Mouse (Mus musculus) lung, postnatal 0 days (tissue): ENCODE results near the gene Stom. TPM values are rescaled to one million over a fixed set of nuclear protein-coding genes. Genes with fewer than 3 reads are reported as not detected.

ENCODE experiments used
- ATAC-seq: fragments of 200-750 bp; cut with Nextera tagmentation; 2 replicates; pipeline ENCODE4 v1.8.0; 2017; ENCODE audit warnings: moderate library complexity
- DNase-seq: peaks from one replicate; pipeline ENCODE4 v3.0.0-alpha.2; 2016; ENCODE audit warnings: low spot score
- H3K27ac ChIP-seq: fragments of 300-500 bp; sonication (generic); 2 replicates; pipeline ENCODE4 v1.5.1; 2014; ENCODE audit warnings: antibody characterized with exemption, mild to moderate bottlenecking, low read length, mixed read lengths
- H3K27me3 ChIP-seq: fragments of 300-500 bp; sonication (generic); replicated peaks from 2 replicates; pipeline ENCODE4 v1.6.1; 2014; ENCODE audit warnings: low read length, mixed read lengths; ENCODE audit not compliant: insufficient read depth
- H3K36me3 ChIP-seq: fragments of 300-500 bp; sonication (generic); 2 replicates; pipeline ENCODE4 v1.6.1; 2014; ENCODE audit warnings: low read length, mixed read lengths; ENCODE audit not compliant: insufficient read depth
- H3K4me1 ChIP-seq: fragments of 300-500 bp; sonication (generic); 2 replicates; pipeline ENCODE4 v1.6.1; 2014; ENCODE audit warnings: antibody characterized with exemption, low read depth, low read length, mixed read lengths; ENCODE audit not compliant: insufficient read depth
- H3K4me2 ChIP-seq: fragments of 300-500 bp; sonication (generic); replicated peaks from 2 replicates; pipeline ENCODE4 v1.6.1; 2014; ENCODE audit warnings: low read depth, mild to moderate bottlenecking, low read length, moderate library complexity, mixed read lengths
- H3K4me3 ChIP-seq: fragments of 300-500 bp; sonication (generic); 2 replicates; pipeline ENCODE4 v1.5.1; 2014; ENCODE audit warnings: low read depth, low read length
- H3K9ac ChIP-seq: fragments of 300-500 bp; sonication (generic); replicated peaks from 2 replicates; pipeline ENCODE4 v1.6.1; 2014; ENCODE audit warnings: low read depth, mild to moderate bottlenecking
- H3K9me3 ChIP-seq: fragments of 300-500 bp; sonication (generic); 2 replicates; pipeline ENCODE4 v1.6.1; 2016; ENCODE audit warnings: low read length, mixed read lengths
- CTCF ChIP-seq: IDR thresholded peaks from 2 replicates; pipeline ENCODE4 v1.5.1; 2016; ENCODE audit warnings: antibody characterized with exemption, mild to moderate bottlenecking
- EP300 ChIP-seq: IDR thresholded peaks from 2 replicates; pipeline ENCODE4 v1.6.1; 2016; ENCODE audit warnings: antibody characterized with exemption, mild to moderate bottlenecking, control low read depth
- WGBS: fragments of 180-500 bp; shearing (Covaris S2); extraction: QIAGEN DNeasy Blood & Tissue Kit; methylation state at CpG from one replicate; pipeline ENCODE4 v1.1.7; 2014; 5-methylcytosine and 5-hydroxymethylcytosine counted together
- polyA plus RNA-seq: library from polyadenylated mRNA; unstranded; fragments of >200 nt; fragmentation: Nextera tagmentation; extraction: Ambion mirVana; gene quantifications from 2 replicates; pipeline ENCODE4 v1.2.1, GENCODE M21; 2015

Stom gene
- polyA plus RNA-seq, 1 experiment from 2014 or later: 86.2 TPM

DNA sequence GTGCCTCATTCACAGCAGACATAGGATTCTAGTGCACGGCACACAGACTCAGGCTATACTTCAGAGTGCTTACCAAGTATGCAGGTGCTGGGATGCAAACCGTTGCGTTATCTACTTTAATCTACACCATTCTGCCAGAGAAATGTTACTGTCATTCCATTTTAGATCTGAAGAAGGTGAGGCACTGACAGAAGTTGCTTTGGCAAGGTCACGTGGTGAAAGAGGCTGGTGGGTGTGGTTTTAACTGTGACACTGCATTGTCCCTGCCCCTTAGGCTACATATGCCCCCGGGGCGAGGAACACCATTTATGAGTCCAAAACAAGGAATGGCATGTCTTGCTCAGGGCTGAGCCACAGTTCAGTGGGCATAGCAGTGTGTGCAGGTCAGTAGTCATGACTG lies 63.9 kb downstream of the Stom start:
- H3K9me3 ChIP-seq: no peaks in the 10 kb centered on the region
- no peaks in the 10 kb centered on the region for H3K36me3 ChIP-seq
- H3K4me2 ChIP-seq: no peak overlapping the region
- peak overlapping the region; percentile 82 for H3K27ac ChIP-seq
- H3K9ac ChIP-seq: no peak overlapping the region
- H3K4me3 ChIP-seq: no peak overlapping the region
- no peak for ATAC-seq
- H3K27me3 ChIP-seq: no peaks in the 10 kb centered on the region
- peaks cover 33% of the 10 kb centered on the region; the same call in 1 of the 2 replicates for H3K4me1 ChIP-seq
- DNase-seq: no peak
- TF ChIP-seq EP300: no peak
- no peak for TF ChIP-seq CTCF
- whole genome bisulfite sequencing: 79% methylated on average over 6 of the region's 6 CpGs

DNA sequence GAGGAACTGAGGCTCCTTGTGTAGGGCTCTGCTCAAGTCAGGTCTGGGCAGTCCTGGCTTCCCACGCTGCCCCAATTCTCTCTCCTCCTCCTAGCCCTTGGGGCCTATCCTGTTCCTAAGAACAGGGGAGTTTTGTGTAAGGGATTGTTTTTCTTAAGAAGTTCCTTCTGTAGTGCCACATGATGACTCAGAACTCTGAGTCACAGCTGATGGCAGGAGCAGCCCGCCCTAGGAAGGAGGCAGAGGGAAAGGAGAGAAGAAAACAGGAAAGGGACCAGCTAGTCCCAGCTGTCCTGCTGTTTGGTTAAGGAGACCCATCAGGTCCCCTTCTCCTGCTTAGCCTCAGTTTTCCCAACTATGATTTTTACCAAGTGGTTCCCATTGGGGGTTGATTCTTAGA lies 65.0 kb downstream of the Stom start:
- H3K36me3 ChIP-seq: no peaks in the 10 kb centered on the region
- DNase-seq: peak; percentile 95
- WGBS: 9% methylated on average over 2 of the region's 2 CpGs
- H3K27ac ChIP-seq: peak overlapping the region; percentile 81
- peaks cover 30% of the 10 kb centered on the region; the same call in 1 of the 2 replicates for H3K4me1 ChIP-seq
- no peak overlapping the region for H3K9ac ChIP-seq
- ATAC-seq: peak; percentile 36
- TF ChIP-seq EP300: peak; percentile 76
- no peak for TF ChIP-seq CTCF
- H3K4me2 ChIP-seq: no peak overlapping the region
- H3K4me3 ChIP-seq: no peak overlapping the region
- H3K9me3 ChIP-seq: no peaks in the 10 kb centered on the region
- H3K27me3 ChIP-seq: no peaks in the 10 kb centered on the region

DNA sequence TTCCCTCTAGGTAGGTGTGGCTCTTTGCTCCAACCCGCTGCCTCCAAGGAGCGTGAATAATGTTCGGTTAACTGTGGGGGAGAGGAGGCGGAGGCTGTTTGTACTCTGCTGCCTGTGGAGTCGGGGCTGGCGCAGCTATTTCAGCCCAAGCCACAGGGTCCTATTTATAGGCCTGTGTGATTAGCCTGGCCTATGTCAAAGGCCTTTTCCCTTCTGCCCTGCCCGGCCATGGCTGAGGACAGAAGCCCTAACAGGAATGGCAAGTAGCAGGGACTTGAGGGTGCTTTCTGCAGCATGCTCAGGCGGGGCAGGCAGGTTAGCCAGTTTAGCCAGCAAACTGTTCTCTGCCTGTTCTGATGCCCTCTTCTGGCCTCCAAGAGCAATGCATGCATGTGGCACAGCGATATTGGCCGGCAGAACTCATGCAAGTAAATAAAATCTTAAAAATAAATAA lies 66.2 kb downstream of the Stom start:
- WGBS: 16% methylated on average over 10 of the region's 10 CpGs
- Histone ChIP-seq H3K4me3 (no peak overlapping the region), H3K27ac (peak overlapping the region; percentile 95), H3K36me3 (no peaks in the 10 kb centered on the region), H3K4me1 (peaks cover 41% of the 10 kb centered on the region; the same call in 1 of the 2 replicates), H3K4me2 (no peak overlapping the region), H3K27me3 (no peaks in the 10 kb centered on the region), H3K9me3 (no peaks in the 10 kb centered on the region), H3K9ac (no peak overlapping the region)
- TF ChIP-seq CTCF (peak; percentile 90), EP300 (0 out of 2 replicates have a peak, but pooled peaks have one; percentile 44)
- ATAC-seq (peak; percentile 5; the same call in 1 of the 2 replicates), DNase-seq (peak; percentile 87)

DNA sequence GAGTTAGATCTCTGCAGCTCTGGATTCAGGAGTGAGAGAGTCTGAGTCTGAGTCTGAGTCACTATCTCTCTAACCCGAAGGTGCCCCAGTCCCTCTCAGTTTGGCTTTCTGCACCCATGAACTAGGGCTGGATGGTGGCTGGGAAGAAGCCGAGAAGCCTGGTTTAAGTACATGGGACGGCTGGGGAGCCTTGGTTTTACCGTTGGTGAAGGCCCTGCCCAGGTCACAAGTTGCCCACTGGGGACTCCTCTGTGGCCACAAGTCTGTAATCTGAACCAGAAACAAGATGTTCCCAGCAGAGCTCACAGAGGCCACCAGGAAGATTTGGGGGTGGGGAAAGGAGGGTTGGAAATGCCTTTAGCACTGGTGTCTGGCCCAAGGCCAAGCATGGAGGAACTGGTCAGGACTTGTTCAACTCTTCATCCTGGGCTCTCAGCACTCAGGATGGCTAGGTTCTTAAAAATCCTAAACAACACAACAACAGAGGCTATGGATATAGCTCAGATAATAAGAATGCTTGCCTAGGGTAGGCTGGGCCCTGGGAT lies 67.0 kb downstream of the Stom start:
- TF ChIP-seq EP300 (no peak), CTCF (no peak)
- 52% methylated on average over 4 of the region's 4 CpGs for WGBS
- H3K4me1 ChIP-seq: peaks cover 44% of the 10 kb centered on the region; the same call in 1 of the 2 replicates
- H3K4me3 ChIP-seq: no peak overlapping the region
- H3K9me3 ChIP-seq: no peaks in the 10 kb centered on the region
- H3K27ac ChIP-seq: peak overlapping the region; percentile 95
- H3K27me3 ChIP-seq: no peaks in the 10 kb centered on the region
- H3K4me2 ChIP-seq: no peak overlapping the region
- H3K36me3 ChIP-seq: no peaks in the 10 kb centered on the region
- ATAC-seq (no peak), DNase-seq (peak; percentile 61)
- H3K9ac ChIP-seq: no peak overlapping the region

DNA sequence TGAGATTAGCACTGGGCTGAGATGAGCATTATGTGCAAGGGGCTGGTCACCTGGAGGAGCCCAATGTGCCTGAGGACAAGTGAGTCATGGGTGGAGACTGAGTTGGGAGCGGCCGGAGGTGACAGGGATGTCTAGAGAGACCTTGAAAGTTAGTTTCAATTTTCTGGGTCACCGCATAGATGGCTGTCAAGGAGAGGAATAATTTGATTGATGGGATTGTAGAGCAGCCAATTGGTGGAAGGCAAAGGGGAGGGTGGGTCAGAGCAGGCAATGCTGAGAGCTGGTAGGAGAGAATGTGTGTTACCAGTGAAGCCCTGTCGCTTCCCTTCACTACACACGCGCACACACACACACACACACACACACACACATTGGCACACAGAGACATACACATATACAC lies 67.6 kb downstream of the Stom start:
- no peaks in the 10 kb centered on the region for H3K27me3 ChIP-seq
- H3K4me3 ChIP-seq: no peak overlapping the region
- WGBS: 64% methylated on average over 6 of the region's 6 CpGs
- ATAC-seq: no peak
- H3K4me2 ChIP-seq: no peak overlapping the region
- DNase-seq: peak; percentile 62
- H3K9ac ChIP-seq: no peak overlapping the region
- no peaks in the 10 kb centered on the region for H3K9me3 ChIP-seq
- 0 out of 2 replicates have a peak, but pooled peaks have one; percentile 54 for TF ChIP-seq EP300
- no peak for TF ChIP-seq CTCF
- H3K4me1 ChIP-seq: peaks cover 44% of the 10 kb centered on the region; the same call in 1 of the 2 replicates
- peak overlapping the region; percentile 95 for H3K27ac ChIP-seq
- H3K36me3 ChIP-seq: no peaks in the 10 kb centered on the region

DNA sequence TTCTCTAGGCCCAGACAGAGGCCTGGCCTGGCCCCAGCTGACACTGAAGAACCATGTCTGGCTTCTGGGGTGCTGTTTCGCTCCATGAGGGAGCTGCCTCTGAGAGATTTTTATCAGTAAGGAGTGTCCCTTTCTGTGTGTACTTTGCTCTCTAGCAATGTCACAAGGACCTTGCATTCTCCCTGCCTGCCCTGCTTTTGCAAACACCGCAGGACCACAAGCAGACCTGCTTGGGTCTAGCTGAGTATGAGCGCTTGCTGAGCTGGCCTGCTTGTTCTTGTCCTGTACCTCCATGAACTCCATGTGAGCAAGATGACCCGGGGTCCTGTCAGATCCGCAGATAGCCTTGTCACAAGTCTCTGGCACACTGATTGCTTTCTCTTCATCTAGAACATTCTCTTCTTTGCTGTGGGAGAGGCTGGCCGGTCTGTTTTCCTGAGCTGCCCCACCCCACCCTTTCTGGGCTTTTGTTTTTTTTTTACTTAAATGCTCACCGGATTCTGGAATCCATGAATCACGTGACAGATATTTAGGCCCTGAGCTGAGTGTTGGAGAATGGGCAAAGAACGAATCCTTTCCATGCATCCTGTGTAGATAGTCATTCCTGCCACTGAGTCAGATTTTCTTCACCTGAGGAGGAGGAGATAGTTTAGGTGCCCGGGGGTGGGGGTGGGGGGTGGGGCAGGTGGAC lies 68.8 kb downstream of the Stom start:
- peak; percentile 59 for ATAC-seq
- peak; percentile 93 for TF ChIP-seq EP300
- no peak for TF ChIP-seq CTCF
- Histone ChIP-seq H3K9me3 (no peaks in the 10 kb centered on the region), H3K4me1 (peaks cover 44% of the 10 kb centered on the region; the same call in 1 of the 2 replicates), H3K4me2 (peak overlapping the region; percentile 36; the same call in 1 of the 2 replicates), H3K9ac (no peak overlapping the region), H3K27me3 (no peaks in the 10 kb centered on the region), H3K27ac (peak overlapping the region; percentile 95), H3K4me3 (no peak overlapping the region), H3K36me3 (no peaks in the 10 kb centered on the region)
- 34% methylated on average over 10 of the region's 10 CpGs for WGBS
- peak; percentile 89 for DNase-seq
